Mouse (Mus musculus) small intestine, adult 2 months (tissue): Measurements from ENCODE around the gene Clcc1.

Source experiments
- CTCF ChIP-seq: fragments of 200-500 bp; IDR thresholded peaks from 2 replicates; pipeline ENCODE4 v1.5.1; 2012; ENCODE audit warnings: low read depth, mild to moderate bottlenecking, control low read depth, inconsistent platforms, low read length, moderate library complexity, mixed read lengths; ENCODE audit not compliant: insufficient replicate concordance, insufficient read length; ENCODE audit errors: extremely low read depth
- POLR2A ChIP-seq: fragments of 200-500 bp; IDR thresholded peaks from 2 replicates; pipeline ENCODE4 v1.6.1; 2012; ENCODE audit warnings: low read depth, mild to moderate bottlenecking, control low read depth, inconsistent platforms, low read length, moderate library complexity

GRCm38 (mm10) chr3:108727344-108727743 is 73.6 kb downstream of the Clcc1 start:
- TF ChIP-seq POLR2A, result no peak
- no peak for TF ChIP-seq CTCF
